Mouse (Mus musculus): Measurements from ENCODE around the gene Atp2a3. TPM values are rescaled to one million over a fixed set of nuclear protein-coding genes. Genes with fewer than 3 reads are reported as not detected.

Atp2a3 gene
- polyA plus RNA-seq, 2 experiments, result 2.3 to 2.6 TPM

- ATAC-seq (ENCODE audit: low FRiP score, low read depth) (peak; percentile 50; the same call in 1 of the 2 replicates), DNase-seq (ENCODE audit: low spot score) (peak; percentile 75)
Observed at GRCm38 (mm10) chr11:73006377-73006776, 45.4 kb downstream of the Atp2a3 start.

GRCm38 (mm10) chr11:73007113-73007512, 46.1 kb downstream of the Atp2a3 start:
- no peak for DNase-seq (ENCODE audit: low spot score)
- Histone ChIP-seq H3K27me3 (ENCODE audit: control insufficient read depth, insufficient read depth, low read length) (no peaks in the 10 kb centered on the region), H3K4me2 (replicated peaks; ENCODE audit: low read depth, low read length, severe bottlenecking) (no peak overlapping the region), H3K4me1 (ENCODE audit: control insufficient read depth, insufficient read depth, low read length) (no peaks in the 10 kb centered on the region), H3K4me3 (replicated peaks; ENCODE audit: low read length) (no peak overlapping the region), H3K27ac (replicated peaks; ENCODE audit: low read depth, low read length) (no peak overlapping the region), H3K9ac (ENCODE audit: low read depth, low read length, severe bottlenecking) (no peak overlapping the region), H3K36me3 (ENCODE audit: control insufficient read depth, insufficient read depth, low read length) (no peaks in the 10 kb centered on the region), H3K9me3 (ENCODE audit: control insufficient read depth, low read length) (no peaks in the 10 kb centered on the region)
- no peak for TF ChIP-seq POLR2A (IDR thresholded peaks at IDR 0.05; ENCODE audit: borderline replicate concordance, extremely low read depth, insufficient read depth, insufficient read length)
- 65% methylated on average over 3 of the region's 3 CpGs for WGBS
- no peak for ATAC-seq (ENCODE audit: low FRiP score, low read depth)

More at GRCm38 (mm10) chr11:73006377-73006776, 45.4 kb downstream of the Atp2a3 start:
- no peaks in the 10 kb centered on the region for H3K4me1 ChIP-seq (ENCODE audit: control insufficient read depth, insufficient read depth, low read length)
- H3K36me3 ChIP-seq (ENCODE audit: control insufficient read depth, insufficient read depth, low read length), result no peaks in the 10 kb centered on the region
- no peak for TF ChIP-seq POLR2A (IDR thresholded peaks at IDR 0.05; ENCODE audit: borderline replicate concordance, extremely low read depth, insufficient read depth, insufficient read length)
- H3K4me3 ChIP-seq (replicated peaks; ENCODE audit: low read length), result no peak overlapping the region
- no peak overlapping the region for H3K4me2 ChIP-seq (replicated peaks; ENCODE audit: low read depth, low read length, severe bottlenecking)
- no peak overlapping the region for H3K9ac ChIP-seq (ENCODE audit: low read depth, low read length, severe bottlenecking)
- H3K27me3 ChIP-seq (ENCODE audit: control insufficient read depth, insufficient read depth, low read length), result no peaks in the 10 kb centered on the region
- 0% methylated on average over 2 of the region's 2 CpGs for WGBS
- H3K27ac ChIP-seq (replicated peaks; ENCODE audit: low read depth, low read length), result no peak overlapping the region
- no peaks in the 10 kb centered on the region for H3K9me3 ChIP-seq (ENCODE audit: control insufficient read depth, low read length)

GRCm38 (mm10) chr11:73007698-73008481, 46.9 kb downstream of the Atp2a3 start:
- Histone ChIP-seq H3K4me3 (replicated peaks; ENCODE audit: low read length) (no peak overlapping the region), H3K27ac (replicated peaks; ENCODE audit: low read depth, low read length) (no peak overlapping the region), H3K36me3 (ENCODE audit: control insufficient read depth, insufficient read depth, low read length) (no peaks in the 10 kb centered on the region), H3K9ac (ENCODE audit: low read depth, low read length, severe bottlenecking) (no peak overlapping the region), H3K4me1 (ENCODE audit: control insufficient read depth, insufficient read depth, low read length) (no peaks in the 10 kb centered on the region), H3K4me2 (replicated peaks; ENCODE audit: low read depth, low read length, severe bottlenecking) (no peak overlapping the region), H3K9me3 (ENCODE audit: control insufficient read depth, low read length) (no peaks in the 10 kb centered on the region), H3K27me3 (ENCODE audit: control insufficient read depth, insufficient read depth, low read length) (no peaks in the 10 kb centered on the region)
- no peak for TF ChIP-seq POLR2A (IDR thresholded peaks at IDR 0.05; ENCODE audit: borderline replicate concordance, extremely low read depth, insufficient read depth, insufficient read length)
- WGBS, result 62% methylated on average over 11 of the region's 11 CpGs
- DNase-seq (ENCODE audit: low spot score) (peak; percentile 50), ATAC-seq (ENCODE audit: low FRiP score, low read depth) (peak; percentile 41; the same call in 1 of the 2 replicates)

- H3K36me3 ChIP-seq (ENCODE audit: control insufficient read depth, insufficient read depth, low read length), result no peaks in the 10 kb centered on the region
- DNase-seq (ENCODE audit: low spot score) (no peak), ATAC-seq (ENCODE audit: low FRiP score, low read depth) (no peak)
- H3K27ac ChIP-seq (replicated peaks; ENCODE audit: low read depth, low read length), result no peak overlapping the region
- whole genome bisulfite sequencing, result 65% methylated on average over 2 of the region's 2 CpGs
- no peaks in the 10 kb centered on the region for H3K9me3 ChIP-seq (ENCODE audit: control insufficient read depth, low read length)
- no peaks in the 10 kb centered on the region for H3K27me3 ChIP-seq (ENCODE audit: control insufficient read depth, insufficient read depth, low read length)
- H3K4me1 ChIP-seq (ENCODE audit: control insufficient read depth, insufficient read depth, low read length), result no peaks in the 10 kb centered on the region
- no peak overlapping the region for H3K4me3 ChIP-seq (replicated peaks; ENCODE audit: low read length)
- H3K9ac ChIP-seq (ENCODE audit: low read depth, low read length, severe bottlenecking), result no peak overlapping the region
- no peak for TF ChIP-seq POLR2A (IDR thresholded peaks at IDR 0.05; ENCODE audit: borderline replicate concordance, extremely low read depth, insufficient read depth, insufficient read length)
- H3K4me2 ChIP-seq (replicated peaks; ENCODE audit: low read depth, low read length, severe bottlenecking), result no peak overlapping the region
Observed at GRCm38 (mm10) chr11:73008826-73009225, 47.9 kb downstream of the Atp2a3 start.

- 55% methylated on average over 13 of the region's 13 CpGs for WGBS
- TF ChIP-seq POLR2A (IDR thresholded peaks at IDR 0.05; ENCODE audit: borderline replicate concordance, extremely low read depth, insufficient read depth, insufficient read length), result no peak
- Histone ChIP-seq H3K36me3 (ENCODE audit: control insufficient read depth, insufficient read depth, low read length) (no peaks in the 10 kb centered on the region), H3K4me2 (replicated peaks; ENCODE audit: low read depth, low read length, severe bottlenecking) (no peak overlapping the region), H3K9me3 (ENCODE audit: control insufficient read depth, low read length) (no peaks in the 10 kb centered on the region), H3K27me3 (ENCODE audit: control insufficient read depth, insufficient read depth, low read length) (no peaks in the 10 kb centered on the region), H3K27ac (replicated peaks; ENCODE audit: low read depth, low read length) (no peak overlapping the region), H3K9ac (ENCODE audit: low read depth, low read length, severe bottlenecking) (no peak overlapping the region; the same call in 1 of the 2 replicates), H3K4me1 (ENCODE audit: control insufficient read depth, insufficient read depth, low read length) (no peaks in the 10 kb centered on the region), H3K4me3 (replicated peaks; ENCODE audit: low read length) (no peak overlapping the region)
- no peak for ATAC-seq (ENCODE audit: low FRiP score, low read depth)
- no peak for DNase-seq (ENCODE audit: low spot score)
Observed at GRCm38 (mm10) chr11:73009531-73010274, 48.7 kb downstream of the Atp2a3 start.
